Mouse (Mus musculus) small intestine, adult 2 months (tissue): ENCODE measurements around the gene Bmp8b.

Experiments
- CTCF ChIP-seq: fragments of 200-500 bp; IDR thresholded peaks from 2 replicates; pipeline ENCODE4 v1.5.1; 2012; ENCODE audit warnings: low read depth, mild to moderate bottlenecking, control low read depth, inconsistent platforms, low read length, moderate library complexity, mixed read lengths; ENCODE audit not compliant: insufficient replicate concordance, insufficient read length; ENCODE audit errors: extremely low read depth
- POLR2A ChIP-seq: fragments of 200-500 bp; IDR thresholded peaks from 2 replicates; pipeline ENCODE4 v1.6.1; 2012; ENCODE audit warnings: low read depth, mild to moderate bottlenecking, control low read depth, inconsistent platforms, low read length, moderate library complexity

- TF ChIP-seq CTCF (no peak), POLR2A (no peak)
These were observed 28.0 kb upstream of the Bmp8b start for GRCm38 (mm10) chr4:123076928-123077327.
